Mouse (Mus musculus) embryonic fibroblast, embryonic 13.5 days (primary cell): ENCODE data around the gene Alg14. TPM values are rescaled to one million over a fixed set of nuclear protein-coding genes. Genes with fewer than 3 reads are reported as not detected.

ENCODE experiments used
- H3K27ac ChIP-seq: 2 replicates; pipeline ENCODE4 v1.5.1; 2012; ENCODE audit warnings: low read length, control low read depth, inconsistent platforms; ENCODE audit not compliant: insufficient read depth
- H3K4me1 ChIP-seq: 2 replicates; pipeline ENCODE4 v1.6.1; 2011; ENCODE audit warnings: low read length; ENCODE audit not compliant: control insufficient read depth, insufficient read depth
- H3K4me3 ChIP-seq: 2 replicates; pipeline ENCODE4 v1.5.1; 2011; ENCODE audit warnings: mild to moderate bottlenecking, control low read depth, low read length; ENCODE audit not compliant: insufficient read depth
- CTCF ChIP-seq: IDR thresholded peaks from 2 replicates; pipeline ENCODE4 v1.5.1; 2011; ENCODE audit warnings: mild to moderate bottlenecking, control low read depth, low read length, moderate library complexity, borderline replicate concordance; ENCODE audit not compliant: insufficient read depth
- POLR2A ChIP-seq: IDR thresholded peaks from 2 replicates; pipeline ENCODE4 v1.6.1; 2011; ENCODE audit warnings: low read depth, mild to moderate bottlenecking, control low read depth, low read length, moderate library complexity
- polyA plus RNA-seq: library from polyadenylated mRNA; stranded (reverse); fragments of >200 nt; gene quantifications from 2 replicates; pipeline ENCODE4 v1.2.4, GENCODE M21; 2011; ENCODE audit warnings: low read depth; ENCODE audit not compliant: missing spikeins, insufficient read length

Alg14 gene
- polyA plus RNA-seq, 1 experiment = 49.0 TPM

- Histone ChIP-seq H3K4me1 (no peaks in the 10 kb centered on the region), H3K27ac (no peak overlapping the region), H3K4me3 (no peak overlapping the region)
- TF ChIP-seq POLR2A (no peak), CTCF (no peak)
These were observed 17.6 kb upstream of the Alg14 start for GRCm38 (mm10) chr3:121274010-121274409.

- H3K27ac ChIP-seq = no peak overlapping the region
- no peaks in the 10 kb centered on the region for H3K4me1 ChIP-seq
- H3K4me3 ChIP-seq = no peak overlapping the region
- no peak for TF ChIP-seq CTCF
- no peak for TF ChIP-seq POLR2A
These were observed 14.6 kb upstream of the Alg14 start for GRCm38 (mm10) chr3:121277009-121277408.

GRCm38 (mm10) chr3:121277557-121277956, 14.0 kb upstream of the Alg14 start:
- no peak overlapping the region for H3K27ac ChIP-seq
- no peaks in the 10 kb centered on the region for H3K4me1 ChIP-seq
- H3K4me3 ChIP-seq = no peak overlapping the region
- TF ChIP-seq POLR2A (no peak), CTCF (no peak)

- no peak overlapping the region for H3K27ac ChIP-seq
- TF ChIP-seq POLR2A = no peak
- no peak for TF ChIP-seq CTCF
- no peak overlapping the region for H3K4me3 ChIP-seq
- no peaks in the 10 kb centered on the region for H3K4me1 ChIP-seq
These were observed 11.9 kb upstream of the Alg14 start for GRCm38 (mm10) chr3:121279679-121280078.

- Histone ChIP-seq H3K4me1 (no peaks in the 10 kb centered on the region), H3K27ac (no peak within 1 kb of the TSS), H3K4me3 (no peak within 1 kb of the TSS)
- TF ChIP-seq POLR2A (no peak), CTCF (no peak)
These were observed 8.6 kb upstream of the Alg14 start, which contains the start of gene Tmem56 for GRCm38 (mm10) chr3:121282998-121283397. TSS of gene Tmem56 (minus strand) at chr3:121283098.

GRCm38 (mm10) chr3:121285219-121285618, 6.4 kb upstream of the Alg14 start:
- TF ChIP-seq POLR2A (no peak), CTCF (no peak)
- Histone ChIP-seq H3K4me1 (no peaks in the 10 kb centered on the region), H3K4me3 (no peak overlapping the region), H3K27ac (no peak overlapping the region)

GRCm38 (mm10) chr3:121287151-121287550, 4.4 kb upstream of the Alg14 start:
- Histone ChIP-seq H3K27ac (no peak overlapping the region), H3K4me1 (peaks cover 5% of the 10 kb centered on the region; the same call in 1 of the 2 replicates), H3K4me3 (no peak overlapping the region)
- no peak for TF ChIP-seq POLR2A
- no peak for TF ChIP-seq CTCF

- Histone ChIP-seq H3K27ac (peak overlapping the region; percentile 75; the same call in 1 of the 2 replicates), H3K4me1 (peaks cover 7% of the 10 kb centered on the region; the same call in 1 of the 2 replicates), H3K4me3 (peak overlapping the region; percentile 59)
- TF ChIP-seq CTCF (no peak), POLR2A (no peak)
These were observed 892 bp upstream of the Alg14 start for GRCm38 (mm10) chr3:121290681-121291080.

- Histone ChIP-seq H3K4me3 (peak overlapping the region; percentile 59), H3K27ac (peak overlapping the region; percentile 75), H3K4me1 (peaks cover 7% of the 10 kb centered on the region; the same call in 1 of the 2 replicates)
- TF ChIP-seq CTCF (no peak), POLR2A (no peak)
These were observed 381 bp upstream of the Alg14 start for GRCm38 (mm10) chr3:121291225-121291559.

GRCm38 (mm10) chr3:121294200-121294599, 2.6 kb downstream of the Alg14 start:
- H3K4me3 ChIP-seq = no peak overlapping the region
- TF ChIP-seq CTCF (no peak), POLR2A (no peak)
- peaks cover 9% of the 10 kb centered on the region for H3K4me1 ChIP-seq
- no peak overlapping the region for H3K27ac ChIP-seq

GRCm38 (mm10) chr3:121306641-121307040, 15.1 kb downstream of the Alg14 start:
- no peak overlapping the region for H3K27ac ChIP-seq
- H3K4me3 ChIP-seq = no peak overlapping the region
- TF ChIP-seq POLR2A = no peak
- TF ChIP-seq CTCF = peak; percentile 29; the same call in 1 of the 2 replicates
- no peaks in the 10 kb centered on the region for H3K4me1 ChIP-seq
